Mouse (Mus musculus) gastrocnemius, postnatal 36 days (tissue): Measurements from ENCODE around the gene Tpp1. TPM values are rescaled to one million over a fixed set of nuclear protein-coding genes. Genes with fewer than 3 reads are reported as not detected.
A peak's percentile ranks its signal among the peaks of the same experiment; 100 is the strongest.

Experiments
- DNase-seq, 2 experiments: peaks; one replicate each; pipeline ENCODE4 v3.0.0; 2022
- intact Hi-C: fragments of 180-260 bp; cut with DNase I; formaldehyde crosslinking; loops from one replicate; pipeline ENCODE4 v1.15.1; 2025
- long read RNA-seq, 2 experiments: library from polyadenylated mRNA; stranded (forward); transcript quantifications; one replicate each; pipeline ENCODE4 v2.0.0; 2021
- total RNA-seq, 2 experiments: library from RNA; stranded (reverse); gene quantifications; 2 replicates each; pipeline ENCODE4 v1.2.3; 2021

Tpp1 gene
- 10 to 100 TPM; 37.0 to 40.7 TPM for total RNA-seq
- long read RNA-seq, experiment 1, transcript Tpp1-201 (13 exons, 3,558 nt), result major isoform, 18 of 27 reads
- long read RNA-seq, experiment 1, partial matches to known transcripts, result 5 of 27 reads
- long read RNA-seq, experiment 1, other reads (novel, unspliced or antisense), result 4 of 27 reads
- long read RNA-seq, experiment 2, transcript Tpp1-201 (13 exons, 3,558 nt), result major isoform, 21 of 38 reads
- long read RNA-seq, experiment 2, partial matches to known transcripts, result 8 of 38 reads
- long read RNA-seq, experiment 2, other reads (novel, unspliced or antisense), result 9 of 38 reads

GRCm38 (mm10) chr7:105751491-105752433, at the start of gene Tpp1:
Tpp1 (minus strand) TSS chr7:105752235.
- peak; percentile 82 to 84 for DNase-seq

DNA sequence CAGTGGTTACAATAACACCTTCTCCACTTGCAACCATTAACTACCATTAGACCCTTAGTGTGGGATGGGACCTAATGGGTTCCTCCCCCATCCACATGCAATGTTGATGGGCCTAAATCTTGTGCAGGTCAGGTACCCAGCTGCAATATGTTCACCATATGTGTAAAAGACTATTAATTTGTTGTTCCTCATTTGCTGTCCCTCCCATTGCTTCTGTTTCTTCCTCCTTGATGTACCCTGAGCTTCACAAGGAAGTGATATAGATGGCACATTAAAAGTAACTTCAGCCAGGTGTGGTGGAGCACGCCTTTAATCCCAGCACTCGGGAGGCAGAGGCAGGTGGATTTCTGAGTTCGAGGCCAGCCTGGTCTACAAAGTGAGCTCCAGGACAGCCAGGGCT, 44.9 kb upstream of the Tpp1 start:
- DNase-seq, result no peak
- intact Hi-C loops, result no loop called here

More at GRCm38 (mm10) chr7:105751491-105752433, at the start of gene Tpp1:
- intact Hi-C loops, result no loop called here

- intact Hi-C loops, result no loop called here
- no peak for DNase-seq
Measured at GRCm38 (mm10) chr7:105795759-105796366, 43.8 kb upstream of the Tpp1 start.

DNA sequence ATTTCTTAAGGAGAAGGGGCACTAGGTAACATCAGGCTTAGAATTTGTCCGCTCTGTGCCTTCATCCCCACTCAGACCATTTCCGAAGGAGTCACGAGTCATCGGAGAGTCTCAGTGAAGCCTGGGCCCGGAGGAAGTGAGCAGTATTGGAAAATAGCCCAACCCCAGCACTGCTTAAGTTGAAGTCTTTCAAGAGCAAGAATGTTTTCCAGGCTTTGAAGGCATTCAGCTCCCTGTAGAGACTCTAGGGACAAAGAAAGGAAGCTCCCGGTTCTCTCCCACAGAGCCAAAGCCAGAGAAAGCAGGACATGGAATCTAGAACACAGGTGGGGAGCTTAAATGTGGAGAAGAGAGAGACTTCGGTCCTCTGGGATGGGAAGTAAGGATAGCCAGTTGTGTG, 41.7 kb upstream of the Tpp1 start:
- no peak for DNase-seq
- intact Hi-C loops, result no loop called here

GRCm38 (mm10) chr7:105791147-105791546, 39.1 kb upstream of the Tpp1 start:
- intact Hi-C loops, result no loop called here
- DNase-seq, result no peak

GRCm38 (mm10) chr7:105787285-105788140, 35.5 kb upstream of the Tpp1 start, which contains the start of gene Dchs1:
Dchs1 (minus strand) TSS chr7:105787654.
- no peak for DNase-seq
- intact Hi-C loops, result no loop called here

GRCm38 (mm10) chr7:105786506-105787284, 34.7 kb upstream of the Tpp1 start:
- no peak for DNase-seq
- intact Hi-C loops, result no loop called here

DNA sequence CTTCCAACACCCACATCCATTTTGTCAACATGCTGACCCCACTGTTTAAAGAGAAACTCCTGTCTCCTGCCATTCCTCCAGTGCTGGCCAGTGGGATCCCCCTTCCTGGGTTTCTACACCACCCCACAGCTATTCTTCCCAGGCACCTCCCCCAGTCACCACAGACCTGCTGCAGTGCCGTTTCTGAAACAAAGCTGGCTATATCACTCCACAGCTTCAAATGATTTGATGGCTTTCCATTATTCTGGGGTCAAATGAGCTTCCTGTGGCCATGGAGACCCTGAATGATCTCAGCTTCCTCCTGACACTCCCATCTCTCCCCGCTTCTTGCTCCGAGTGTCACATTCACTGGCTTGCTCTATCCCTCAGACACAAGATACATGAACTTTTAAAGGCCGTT, 32.5 kb upstream of the Tpp1 start:
- DNase-seq, result no peak
- intact Hi-C loops, result no loop called here

GRCm38 (mm10) chr7:105783861-105784260, 31.8 kb upstream of the Tpp1 start:
- DNase-seq, result no peak
- intact Hi-C loops, result no loop called here

- intact Hi-C loops, result no loop called here
- DNase-seq, result peak in 1 of 2 experiments; percentile 25
Measured at GRCm38 (mm10) chr7:105778553-105779265, 26.7 kb upstream of the Tpp1 start.

GRCm38 (mm10) chr7:105777797-105778552, 25.9 kb upstream of the Tpp1 start:
- intact Hi-C loops, result no loop called here
- peak; percentile 60 to 70 for DNase-seq

DNA sequence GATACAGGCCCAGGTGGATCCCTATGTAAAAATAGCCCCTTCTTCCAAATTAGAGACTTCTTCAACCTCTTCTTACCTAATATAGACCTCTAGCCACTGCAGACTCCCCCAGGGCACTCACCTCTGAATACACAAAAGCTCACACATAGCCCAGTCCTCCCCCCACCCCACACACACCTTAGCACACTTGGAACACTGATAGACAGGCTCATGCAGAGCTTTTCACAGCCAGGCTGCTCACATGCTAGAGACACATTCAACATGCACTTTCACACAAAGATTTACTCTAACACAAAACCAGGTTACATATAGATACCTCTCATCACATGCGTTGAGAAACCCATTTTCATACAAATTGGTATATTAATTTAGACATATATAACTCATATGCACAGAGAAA, 25.3 kb upstream of the Tpp1 start:
- no peak for DNase-seq
- intact Hi-C loops, result no loop called here

DNA sequence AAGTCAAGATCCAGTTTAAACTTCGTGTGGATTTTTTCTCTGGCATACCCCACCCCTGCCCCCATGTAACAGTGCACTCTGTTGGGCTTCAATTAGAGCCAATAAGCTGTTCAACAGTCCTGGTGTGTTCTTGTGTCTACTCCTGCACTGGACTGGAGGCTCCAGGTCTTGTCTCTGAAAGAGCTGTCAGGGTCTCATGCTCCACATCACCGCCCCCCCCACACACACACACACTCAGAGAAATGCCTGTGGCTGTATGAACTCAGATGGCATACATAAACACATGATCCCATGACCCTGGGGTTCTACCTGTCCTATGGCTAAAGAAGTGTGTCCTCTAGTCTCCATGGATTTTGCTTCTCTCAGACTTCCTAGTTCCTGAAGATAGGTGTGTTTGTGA, 24.0 kb upstream of the Tpp1 start:
- no peak for DNase-seq
- intact Hi-C loops, result no loop called here

DNA sequence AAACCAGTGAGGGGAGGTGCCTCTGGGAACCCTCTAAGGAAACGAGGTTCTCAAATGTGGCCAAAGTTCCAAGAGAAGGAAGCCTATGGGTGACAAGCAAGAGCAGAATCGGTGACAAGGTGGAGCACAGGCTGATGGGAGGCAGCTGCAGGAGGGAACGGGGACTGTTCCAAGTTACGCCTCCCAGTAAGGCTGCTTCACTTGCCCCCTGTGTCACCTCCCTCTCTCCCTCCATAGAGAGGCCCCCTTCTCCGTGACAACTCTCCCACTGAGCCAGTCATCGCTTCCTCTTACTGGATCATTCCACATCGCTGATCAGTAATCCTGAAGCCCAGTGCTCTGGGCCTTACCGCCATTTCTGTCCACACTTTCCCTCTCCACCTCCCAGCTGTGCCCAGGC, 22.6 kb upstream of the Tpp1 start:
- intact Hi-C loops, result no loop called here

DNA sequence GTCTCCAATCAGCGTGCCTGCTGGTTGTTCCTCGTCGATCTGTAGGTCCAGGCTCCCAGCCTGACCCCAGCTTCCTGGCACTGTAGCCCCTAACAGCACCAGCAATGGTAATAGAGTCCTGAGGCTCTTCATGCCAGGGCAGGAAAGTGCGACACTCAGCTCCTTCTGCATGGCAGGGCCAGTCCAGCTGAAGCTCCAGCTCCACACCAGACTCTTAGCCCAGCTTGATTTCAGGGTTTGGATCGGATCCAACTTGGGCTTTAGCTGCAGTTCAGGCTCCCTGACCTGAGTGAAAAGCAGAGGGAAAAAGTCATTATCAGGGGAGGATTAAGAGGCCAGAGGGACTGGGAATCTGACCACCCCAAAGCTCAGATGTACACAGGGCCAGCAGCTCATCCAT, 21.0 kb upstream of the Tpp1 start:
- no peak for DNase-seq
- intact Hi-C loops, result no loop called here

More for the DNA sequence above, 22.6 kb upstream of the Tpp1 start:
- no peak for DNase-seq

DNA sequence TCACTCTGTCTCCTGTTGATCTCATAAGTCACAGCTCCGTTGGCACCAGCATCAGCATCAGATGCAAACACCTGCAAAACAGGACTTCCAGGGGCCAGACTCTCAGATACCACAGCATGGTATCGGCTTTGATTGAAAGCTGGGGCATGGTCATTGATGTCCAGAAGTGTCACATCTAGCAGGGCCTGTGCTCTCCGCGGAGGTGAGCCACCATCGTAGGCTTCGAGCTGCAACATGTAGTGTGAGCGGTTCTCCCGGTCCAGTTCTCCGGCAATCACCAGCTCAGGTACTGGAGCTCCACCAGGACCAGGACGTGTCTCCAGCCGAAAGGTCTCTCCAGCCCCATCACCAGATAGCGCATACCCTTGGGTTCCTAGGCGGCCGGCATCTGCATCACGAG, 20.3 kb upstream of the Tpp1 start:
- intact Hi-C loops, result no loop called here
- DNase-seq, result no peak

- DNase-seq, result peak in 1 of 2 experiments; percentile 53
- intact Hi-C loops, result no loop called here
Measured at GRCm38 (mm10) chr7:105769959-105770358, 17.9 kb upstream of the Tpp1 start.

- intact Hi-C loops, result no loop called here
- no peak for DNase-seq
Measured at GRCm38 (mm10) chr7:105767729-105768165, 15.7 kb upstream of the Tpp1 start.
